In genomic region chr13:63877138-63877537, GRCm38 (mm10) we compare ENCODE assay signal across 7 mouse cellular contexts.
"Had no signal": no experiment of that assay in that cellular context is flagged by ENCODE, and none has a peak within 500 bp of the region (broad histone marks: within the 10 kb centered on the region; RNA-seq: fewer than 3 reads in every experiment).

No protein-coding gene starts in this region.

- ATAC-seq: midbrain, embryonic 13.5 days had no signal

- DNase-seq: kidney, adult 8-10 months; kidney, postnatal 25 days; lung, embryonic 14.5 days; lung, postnatal 14 days; thymus, adult 2 months; thymus, postnatal 25 days had no signal
